Mouse (Mus musculus): ENCODE measurements around the gene Krt19. TPM values are rescaled to one million over a fixed set of nuclear protein-coding genes. Genes with fewer than 3 reads are reported as not detected.

Gene Krt19
- 3.4 and 3.7 TPM in 2 replicates for polyA plus RNA-seq (2016; fragmentation: Nextera tagmentation; extraction: Ambion mirVana)

- Histone ChIP-seq H3K36me3 (no peaks in the 10 kb centered on the region), H3K4me3 (no peak within 1 kb of the TSS), H3K4me1 (peaks cover 9% of the 10 kb centered on the region), H3K27ac (no peak within 1 kb of the TSS), H3K4me2 (replicated peaks) (no peak within 1 kb of the TSS), H3K9ac (no peak within 1 kb of the TSS), H3K27me3 (replicated peaks) (peaks cover 32% of the 10 kb centered on the region), H3K9me3 (no peaks in the 10 kb centered on the region)
- ATAC-seq (ENCODE audit: low FRiP score, low read depth), result no peak
- WGBS, result 39% methylated on average over 9 of the region's 9 CpGs
Measured at GRCm38 (mm10) chr11:100148615-100149330, at the start of gene Krt19. TSS of gene Krt19 (minus strand) at chr11:100148665.

GRCm38 (mm10) chr11:100192992-100193391 lies 44.5 kb upstream of the Krt19 start, which contains the start of gene Krt9:
TSS of gene Krt9 (minus strand) at chr11:100193246.
- no peak; the same call in 1 of the 2 replicates for ATAC-seq (ENCODE audit: low FRiP score, low read depth)
- Histone ChIP-seq H3K9ac (no peak within 1 kb of the TSS), H3K4me2 (replicated peaks) (peak within 1 kb of the TSS; percentile 17; the same call in 1 of the 2 replicates), H3K27me3 (replicated peaks) (no peaks in the 10 kb centered on the region; the same call in 1 of the 2 replicates), H3K9me3 (no peaks in the 10 kb centered on the region), H3K4me1 (peaks cover 8% of the 10 kb centered on the region; the same call in 1 of the 2 replicates), H3K27ac (no peak within 1 kb of the TSS), H3K4me3 (no peak within 1 kb of the TSS), H3K36me3 (no peaks in the 10 kb centered on the region)
- 47% methylated on average over 9 of the region's 9 CpGs for WGBS

- Histone ChIP-seq H3K27me3 (replicated peaks) (no peaks in the 10 kb centered on the region; the same call in 1 of the 2 replicates), H3K4me1 (peaks cover 8% of the 10 kb centered on the region; the same call in 1 of the 2 replicates), H3K4me3 (no peak overlapping the region), H3K9ac (no peak overlapping the region), H3K27ac (no peak overlapping the region), H3K36me3 (no peaks in the 10 kb centered on the region), H3K4me2 (replicated peaks) (no peak overlapping the region), H3K9me3 (no peaks in the 10 kb centered on the region)
- no peak for ATAC-seq (ENCODE audit: low FRiP score, low read depth)
- WGBS, result 95% methylated on average over 3 of the region's 3 CpGs
Measured at GRCm38 (mm10) chr11:100191820-100192219, 43.4 kb upstream of the Krt19 start.

GRCm38 (mm10) chr11:100186736-100187135 lies 38.3 kb upstream of the Krt19 start:
- no peaks in the 10 kb centered on the region for H3K4me1 ChIP-seq
- WGBS, result 88% methylated on average over 8 of the region's 8 CpGs
- no peak overlapping the region for H3K9ac ChIP-seq
- H3K36me3 ChIP-seq, result no peaks in the 10 kb centered on the region
- no peak overlapping the region for H3K4me2 ChIP-seq (replicated peaks)
- ATAC-seq (ENCODE audit: low FRiP score, low read depth), result no peak
- H3K27ac ChIP-seq, result no peak overlapping the region
- H3K4me3 ChIP-seq, result no peak overlapping the region
- H3K27me3 ChIP-seq (replicated peaks), result no peaks in the 10 kb centered on the region
- H3K9me3 ChIP-seq, result no peaks in the 10 kb centered on the region

- Histone ChIP-seq H3K27me3 (replicated peaks) (no peaks in the 10 kb centered on the region), H3K27ac (no peak overlapping the region), H3K4me3 (no peak overlapping the region), H3K36me3 (no peaks in the 10 kb centered on the region), H3K9ac (no peak overlapping the region), H3K4me1 (no peaks in the 10 kb centered on the region), H3K9me3 (no peaks in the 10 kb centered on the region), H3K4me2 (replicated peaks) (no peak overlapping the region)
- ATAC-seq (ENCODE audit: low FRiP score, low read depth), result no peak
- 82% methylated on average over 7 of the region's 7 CpGs for WGBS
Measured at GRCm38 (mm10) chr11:100181725-100182124, 33.3 kb upstream of the Krt19 start.

GRCm38 (mm10) chr11:100179260-100179659 lies 30.8 kb upstream of the Krt19 start:
- ATAC-seq (ENCODE audit: low FRiP score, low read depth), result no peak
- no peak overlapping the region for H3K9ac ChIP-seq
- no peak overlapping the region for H3K4me2 ChIP-seq (replicated peaks)
- 80% methylated on average over 3 of the region's 3 CpGs for WGBS
- H3K4me3 ChIP-seq, result no peak overlapping the region
- H3K4me1 ChIP-seq, result no peaks in the 10 kb centered on the region
- no peak overlapping the region for H3K27ac ChIP-seq
- no peaks in the 10 kb centered on the region for H3K9me3 ChIP-seq
- no peaks in the 10 kb centered on the region for H3K27me3 ChIP-seq (replicated peaks)
- H3K36me3 ChIP-seq, result no peaks in the 10 kb centered on the region

- Histone ChIP-seq H3K27ac (no peak overlapping the region), H3K4me1 (no peaks in the 10 kb centered on the region), H3K4me3 (no peak overlapping the region), H3K36me3 (no peaks in the 10 kb centered on the region), H3K4me2 (replicated peaks) (no peak overlapping the region), H3K27me3 (replicated peaks) (no peaks in the 10 kb centered on the region), H3K9me3 (no peaks in the 10 kb centered on the region), H3K9ac (no peak overlapping the region)
- no peak for ATAC-seq (ENCODE audit: low FRiP score, low read depth)
- WGBS, result 84% methylated on average over 5 of the region's 5 CpGs
Measured at GRCm38 (mm10) chr11:100178307-100178706, 29.8 kb upstream of the Krt19 start.

GRCm38 (mm10) chr11:100176791-100177190 lies 28.3 kb upstream of the Krt19 start:
- no peaks in the 10 kb centered on the region for H3K4me1 ChIP-seq
- 60% methylated on average over 9 of the region's 9 CpGs for WGBS
- no peak for ATAC-seq (ENCODE audit: low FRiP score, low read depth)

GRCm38 (mm10) chr11:100168765-100169762 lies 20.6 kb upstream of the Krt19 start:
- peak; percentile 56; the same call in 1 of the 2 replicates for ATAC-seq (ENCODE audit: low FRiP score, low read depth)
- 34% methylated on average over 14 of the region's 14 CpGs for WGBS

More at GRCm38 (mm10) chr11:100176791-100177190, 28.3 kb upstream of the Krt19 start:
- no peak overlapping the region for H3K4me2 ChIP-seq (replicated peaks)
- no peaks in the 10 kb centered on the region for H3K9me3 ChIP-seq
- H3K9ac ChIP-seq, result no peak overlapping the region
- no peaks in the 10 kb centered on the region for H3K36me3 ChIP-seq
- H3K4me3 ChIP-seq, result no peak overlapping the region
- no peaks in the 10 kb centered on the region for H3K27me3 ChIP-seq (replicated peaks)
- no peak overlapping the region for H3K27ac ChIP-seq

GRCm38 (mm10) chr11:100168071-100168470 lies 19.6 kb upstream of the Krt19 start:
- no peak overlapping the region for H3K9ac ChIP-seq
- H3K4me2 ChIP-seq (replicated peaks), result no peak overlapping the region
- no peaks in the 10 kb centered on the region for H3K36me3 ChIP-seq
- no peaks in the 10 kb centered on the region for H3K9me3 ChIP-seq
- no peaks in the 10 kb centered on the region for H3K4me1 ChIP-seq
- no peak overlapping the region for H3K27ac ChIP-seq
- ATAC-seq (ENCODE audit: low FRiP score, low read depth), result no peak
- H3K27me3 ChIP-seq (replicated peaks), result no peaks in the 10 kb centered on the region
- WGBS, result 83% methylated on average over 8 of the region's 8 CpGs
- H3K4me3 ChIP-seq, result no peak overlapping the region

More at GRCm38 (mm10) chr11:100168765-100169762, 20.6 kb upstream of the Krt19 start:
- H3K9me3 ChIP-seq, result no peaks in the 10 kb centered on the region
- H3K27ac ChIP-seq, result no peak overlapping the region
- H3K36me3 ChIP-seq, result no peaks in the 10 kb centered on the region
- H3K4me3 ChIP-seq, result no peak overlapping the region
- H3K4me2 ChIP-seq (replicated peaks), result no peak overlapping the region
- H3K4me1 ChIP-seq, result no peaks in the 10 kb centered on the region
- H3K27me3 ChIP-seq (replicated peaks), result no peaks in the 10 kb centered on the region
- no peak overlapping the region for H3K9ac ChIP-seq

- H3K4me1 ChIP-seq, result no peaks in the 10 kb centered on the region
- no peak overlapping the region for H3K4me2 ChIP-seq (replicated peaks)
- H3K36me3 ChIP-seq, result no peaks in the 10 kb centered on the region
- ATAC-seq (ENCODE audit: low FRiP score, low read depth), result no peak
- no peaks in the 10 kb centered on the region for H3K27me3 ChIP-seq (replicated peaks)
- H3K9me3 ChIP-seq, result no peaks in the 10 kb centered on the region
- H3K9ac ChIP-seq, result no peak overlapping the region
- H3K27ac ChIP-seq, result no peak overlapping the region
- H3K4me3 ChIP-seq, result no peak overlapping the region
- WGBS, result 58% methylated on average over 7 of the region's 7 CpGs
Measured at GRCm38 (mm10) chr11:100164392-100164791, 15.9 kb upstream of the Krt19 start.

- WGBS, result 56% methylated on average over 6 of the region's 6 CpGs
- H3K4me3 ChIP-seq, result no peak overlapping the region
- H3K9me3 ChIP-seq, result no peaks in the 10 kb centered on the region
- no peaks in the 10 kb centered on the region for H3K36me3 ChIP-seq
- H3K4me2 ChIP-seq (replicated peaks), result no peak overlapping the region
- H3K9ac ChIP-seq, result no peak overlapping the region
- H3K4me1 ChIP-seq, result no peaks in the 10 kb centered on the region
- no peak for ATAC-seq (ENCODE audit: low FRiP score, low read depth)
- H3K27ac ChIP-seq, result no peak overlapping the region
- no peaks in the 10 kb centered on the region for H3K27me3 ChIP-seq (replicated peaks)
Measured at GRCm38 (mm10) chr11:100157908-100158477, 9.5 kb upstream of the Krt19 start.

Measured in neural tube, embryonic 12.5 days (tissue).